Mouse (Mus musculus) cortical plate, adult 2 months (tissue): ENCODE results near the gene Gm47996.
"Not testable (repeated sequence)": the region's sequence is repeated elsewhere in the genome, so short reads cannot be mapped to it uniquely, and the experiment has no call there.

Source experiments
- CTCF ChIP-seq: fragments of 200-500 bp; IDR thresholded peaks from 2 replicates; pipeline ENCODE4 v1.5.1; 2011; ENCODE audit warnings: mild to moderate bottlenecking, control low read depth, low read length; ENCODE audit not compliant: insufficient read depth; ENCODE audit errors: extremely low read depth
- POLR2A ChIP-seq: fragments of 200-500 bp; IDR thresholded peaks from 2 replicates; pipeline ENCODE4 v1.6.1; 2011; ENCODE audit warnings: mild to moderate bottlenecking, low read length, control low read depth; ENCODE audit not compliant: insufficient read depth; ENCODE audit errors: extremely low read depth

GRCm38 (mm10) chr1:151186186-151186585, 23.7 kb upstream of the Gm47996 start:
- TF ChIP-seq CTCF, POLR2A: not testable (repeated sequence)
